Mouse (Mus musculus): ENCODE results near the gene Mrpl2.

Gene Mrpl2

GRCm38 (mm10) chr17:46628471-46628790, 17.6 kb upstream of the Mrpl2 start:
- DNase-seq: no peak

GRCm38 (mm10) chr17:46628791-46629684, 17.0 kb upstream of the Mrpl2 start, which contains the start of gene Ptk7:
Gene Ptk7, minus strand, starts transcription at chr17:46629504.
- DNase-seq: no peak

DNA sequence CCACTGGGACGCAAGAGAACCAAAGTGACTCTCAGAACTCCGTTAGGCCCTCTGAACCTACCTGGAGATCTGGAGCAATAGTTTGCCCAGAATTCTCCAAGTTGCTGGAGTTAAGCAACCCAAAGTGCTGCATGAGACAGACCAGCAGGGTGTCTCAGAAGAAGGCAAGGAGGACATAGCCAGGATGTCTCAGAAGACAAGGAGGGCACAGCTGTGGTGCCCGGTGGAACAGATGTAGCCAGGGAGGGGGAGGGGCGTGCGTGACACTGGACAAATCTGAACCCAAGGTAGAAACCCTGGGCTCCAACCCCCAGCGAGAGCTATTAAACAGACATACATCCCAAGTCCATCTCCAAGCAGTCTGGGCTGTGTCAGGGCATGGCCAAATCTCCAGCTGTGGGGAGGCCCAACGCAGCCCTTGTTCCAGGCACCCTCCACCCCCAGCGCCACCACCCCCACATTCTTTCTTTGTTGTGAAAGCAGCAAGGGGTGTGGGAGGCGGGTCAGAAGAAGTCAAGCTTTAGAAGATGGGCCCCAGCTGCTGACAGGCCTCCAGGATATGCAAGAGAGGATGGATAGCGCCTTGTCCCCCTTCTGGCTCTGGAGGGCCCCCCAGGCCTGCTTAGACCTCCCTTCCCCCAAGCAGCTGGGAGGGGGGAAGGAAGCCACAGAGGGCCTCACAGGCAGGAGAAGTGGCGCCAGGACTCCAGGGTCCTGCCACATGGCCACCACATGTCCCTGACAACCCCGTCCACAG, 16.2 kb upstream of the Mrpl2 start:
- no peak for DNase-seq

DNA sequence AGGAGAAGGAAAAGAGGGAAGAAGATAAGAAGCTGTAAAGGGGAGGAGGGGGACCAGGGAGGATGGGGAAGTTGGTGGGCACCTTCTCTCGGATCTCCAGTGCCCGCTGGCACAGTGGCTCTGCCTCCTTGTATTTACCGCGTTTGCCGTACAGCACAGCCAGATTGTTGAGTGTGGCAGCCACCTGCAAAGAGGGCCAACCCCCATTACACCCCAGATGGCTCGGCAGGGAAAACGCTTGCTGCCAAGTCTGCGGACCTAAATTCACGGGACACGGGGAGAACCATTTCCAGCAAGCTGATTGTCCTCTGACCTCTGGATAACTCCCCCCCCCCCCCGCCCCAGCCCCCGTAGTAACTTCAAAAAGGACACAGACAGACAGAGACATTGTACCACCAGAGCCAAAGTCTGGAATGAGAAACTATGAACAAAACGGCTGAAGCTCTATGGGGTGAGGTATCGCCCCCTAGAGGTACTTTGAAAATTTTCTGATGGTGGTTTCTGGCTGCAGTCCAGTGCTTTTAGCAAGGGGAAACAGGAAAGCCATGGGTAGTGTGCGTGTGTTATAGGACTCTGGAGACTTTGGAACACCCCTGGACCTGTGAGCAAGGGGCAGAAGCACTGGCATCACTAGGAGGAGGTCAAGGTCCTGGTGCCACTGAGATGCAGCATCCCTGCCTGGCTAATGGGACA, 9.1 kb upstream of the Mrpl2 start:
- DNase-seq: peak; percentile 58 to 67

- DNase-seq: no peak
Measured at GRCm38 (mm10) chr17:46639929-46640328, 6.1 kb upstream of the Mrpl2 start.

DNA sequence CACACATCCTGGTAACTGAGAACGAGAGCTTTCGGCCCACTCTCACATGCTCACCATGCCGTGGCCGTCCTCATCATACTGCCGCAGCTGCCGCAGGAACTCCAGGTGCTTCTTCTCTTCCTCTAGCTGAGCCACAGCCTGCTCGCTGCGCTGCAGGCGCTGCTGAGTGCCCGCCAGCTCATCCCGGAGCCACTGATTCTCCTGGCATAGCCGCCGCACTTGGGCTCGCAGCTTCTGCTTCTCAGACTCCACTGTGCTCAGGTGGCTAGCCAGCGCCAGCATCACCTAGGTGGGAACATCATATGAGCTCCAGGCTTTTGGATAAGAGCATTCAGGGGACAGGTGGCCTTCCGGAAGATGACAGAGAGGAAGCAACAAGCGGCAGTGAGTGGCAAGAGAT, 4.0 kb upstream of the Mrpl2 start:
- no peak for DNase-seq

DNA sequence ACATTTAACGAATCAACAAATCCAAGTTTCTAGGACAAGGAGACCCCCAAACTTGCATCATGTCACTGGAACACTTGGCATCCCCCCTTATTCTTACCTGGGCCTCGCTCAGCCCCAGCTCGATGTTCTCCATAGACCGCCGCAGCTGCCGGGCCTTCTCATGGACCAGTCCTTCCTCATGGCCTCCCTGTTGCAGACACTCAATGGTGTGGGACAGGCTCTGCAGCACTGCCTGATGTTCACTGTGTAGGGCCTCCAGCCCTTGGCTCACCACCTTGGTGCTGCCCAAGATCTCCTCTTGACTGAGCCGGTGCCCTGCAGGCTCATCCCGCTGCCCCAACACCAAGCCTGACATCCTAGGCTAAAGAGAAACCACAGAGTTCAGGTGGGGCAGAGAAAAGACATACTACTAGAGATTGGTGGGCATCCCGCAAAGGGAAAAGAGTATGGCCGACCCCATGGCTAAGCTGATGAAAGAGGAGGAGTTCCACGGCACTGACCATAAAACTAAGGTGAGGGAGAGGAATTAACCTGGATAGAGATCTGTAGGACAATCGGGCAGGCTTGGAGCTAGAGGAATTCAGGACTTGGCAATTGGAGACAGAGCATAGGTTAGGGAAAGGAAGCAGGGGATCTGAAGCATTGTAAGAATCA, 1.8 kb upstream of the Mrpl2 start:
- no peak for DNase-seq

- DNase-seq: no peak
Measured at GRCm38 (mm10) chr17:46644916-46645475, 1.0 kb upstream of the Mrpl2 start.

- no peak for DNase-seq
Measured at GRCm38 (mm10) chr17:46646322-46646662, 263 bp downstream of the Mrpl2 start.

- DNase-seq: no peak
Measured at GRCm38 (mm10) chr17:46647279-46647678, 1.2 kb downstream of the Mrpl2 start.

DNA sequence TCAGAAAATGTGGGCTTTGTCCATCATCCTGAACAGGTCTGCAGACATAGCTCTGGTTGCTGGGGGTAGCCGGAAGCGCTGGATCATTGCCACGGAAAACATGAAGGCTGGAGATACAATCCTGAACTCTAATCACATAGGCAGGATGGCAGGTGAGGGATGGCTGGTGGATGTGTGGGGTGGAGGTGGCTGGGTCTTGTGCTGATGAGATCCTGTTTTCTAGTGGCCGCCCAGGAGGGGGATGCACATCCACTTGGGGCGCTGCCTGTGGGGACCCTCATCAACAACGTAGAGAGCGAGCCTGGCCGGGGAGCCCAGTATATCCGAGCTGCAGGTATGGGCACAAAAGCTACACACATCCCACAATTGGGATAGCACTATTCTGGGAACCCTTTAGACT, 2.4 kb downstream of the Mrpl2 start:
- DNase-seq: no peak

DNA sequence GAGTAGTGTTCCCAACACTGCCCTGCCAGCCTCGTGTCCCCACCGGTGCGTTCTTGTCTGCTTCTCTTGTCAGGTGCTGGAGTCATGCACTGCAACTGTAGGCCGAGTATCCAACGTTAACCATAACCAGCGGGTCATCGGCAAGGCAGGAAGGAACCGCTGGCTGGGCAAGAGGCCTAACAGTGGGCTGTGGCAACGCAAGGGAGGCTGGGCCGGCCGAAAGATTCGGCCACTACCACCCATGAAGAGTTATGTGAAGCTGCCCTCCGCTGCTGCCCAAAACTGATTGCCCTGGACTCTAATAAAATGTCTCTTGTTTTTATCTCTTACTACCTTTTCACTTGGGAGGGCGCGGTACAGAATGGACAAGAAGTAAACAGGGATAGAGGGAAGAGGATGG, 3.8 kb downstream of the Mrpl2 start:
- DNase-seq: no peak

DNA sequence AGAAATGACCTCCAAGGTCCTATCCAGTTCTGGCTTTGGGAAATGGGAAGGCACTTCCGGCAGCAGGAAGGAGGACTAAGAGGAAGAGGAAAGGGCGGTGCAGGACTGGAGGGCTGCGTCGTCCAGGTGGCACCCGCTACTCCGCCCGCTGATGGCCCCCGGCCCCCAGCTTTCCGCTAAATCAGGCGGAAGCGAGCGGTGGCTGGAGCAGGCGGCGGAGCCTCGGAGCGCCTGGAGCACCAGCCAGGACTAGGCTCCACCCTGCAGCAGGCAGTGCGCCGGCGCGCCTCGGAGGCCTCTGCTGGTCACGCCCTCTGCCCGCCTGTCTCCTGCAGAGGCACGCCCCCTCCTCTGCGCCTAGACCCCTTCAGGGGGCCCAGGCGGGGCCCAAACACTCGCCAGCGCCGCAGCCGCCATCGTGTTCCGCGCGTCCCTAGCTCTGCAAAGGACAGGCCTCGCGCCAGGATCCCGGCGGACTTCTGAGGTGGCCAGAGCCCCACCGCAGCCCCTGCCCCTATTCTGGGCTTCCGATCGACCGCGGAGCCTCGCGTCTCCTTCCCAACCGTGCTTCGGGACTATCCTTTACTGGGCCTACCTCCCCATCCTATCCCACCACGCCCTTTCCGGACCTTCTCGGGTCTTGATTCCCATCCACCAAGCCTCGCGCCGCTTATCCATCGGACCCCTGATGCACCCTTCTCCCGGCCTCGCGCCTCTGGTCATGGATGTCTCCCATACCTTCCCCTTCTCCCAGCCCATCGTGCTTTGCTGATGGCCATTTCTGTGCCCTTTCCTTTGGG, 4.4 kb downstream of the Mrpl2 start, which contains the start of gene Cul7:
TSS of gene Cul7 (plus strand) at position 106 of the 800 bp plus-strand sequence.
- DNase-seq: peak; percentile 75

- DNase-seq: no peak
Measured at GRCm38 (mm10) chr17:46651292-46651691, 5.3 kb downstream of the Mrpl2 start.

GRCm38 (mm10) chr17:46651755-46652547, 5.9 kb downstream of the Mrpl2 start:
- no peak for DNase-seq

DNA sequence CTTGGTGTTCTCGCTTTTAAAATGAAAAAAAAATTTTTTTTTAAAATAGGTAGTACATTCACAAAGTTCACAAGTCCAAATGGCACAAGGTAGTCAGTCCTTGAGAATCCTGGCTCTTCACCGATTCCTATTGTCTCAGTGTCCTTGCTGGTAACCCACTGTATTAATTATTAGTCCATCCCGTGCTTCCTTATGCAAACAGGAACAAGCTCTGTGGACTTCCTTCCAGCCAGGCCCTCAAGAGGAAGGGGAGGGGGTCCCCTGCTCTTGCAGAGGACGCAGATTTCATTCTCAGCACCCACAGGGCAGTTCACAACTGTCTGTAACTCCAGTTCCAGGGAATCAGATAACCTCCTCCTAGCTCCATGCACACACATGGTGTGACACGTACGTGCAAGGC, 10.0 kb downstream of the Mrpl2 start:
- no peak for DNase-seq

- no peak for DNase-seq
Measured at GRCm38 (mm10) chr17:46661351-46661750, 15.3 kb downstream of the Mrpl2 start.

- no peak for DNase-seq
Measured at GRCm38 (mm10) chr17:46661981-46662380, 16.0 kb downstream of the Mrpl2 start.

DNA sequence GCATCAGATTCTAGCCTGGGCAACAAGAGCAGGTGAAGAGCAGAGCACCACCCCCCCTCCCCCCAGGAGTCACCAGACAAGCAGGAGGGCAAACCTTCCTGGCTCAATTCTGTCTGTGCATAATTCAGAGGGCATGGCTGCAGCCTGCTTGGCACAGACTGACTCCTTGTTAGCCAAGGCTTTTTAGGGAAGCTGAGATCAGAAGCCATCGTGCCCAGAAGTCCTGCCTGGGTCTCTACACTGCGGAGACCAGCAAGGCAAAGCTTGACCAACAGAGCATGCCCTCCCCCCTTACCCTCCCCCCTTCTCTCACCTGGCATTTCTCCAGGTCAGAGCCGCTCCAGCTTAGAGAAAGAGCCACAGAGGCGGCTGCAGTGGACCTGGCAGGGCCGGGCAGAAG, 16.7 kb downstream of the Mrpl2 start:
- DNase-seq: no peak

DNA sequence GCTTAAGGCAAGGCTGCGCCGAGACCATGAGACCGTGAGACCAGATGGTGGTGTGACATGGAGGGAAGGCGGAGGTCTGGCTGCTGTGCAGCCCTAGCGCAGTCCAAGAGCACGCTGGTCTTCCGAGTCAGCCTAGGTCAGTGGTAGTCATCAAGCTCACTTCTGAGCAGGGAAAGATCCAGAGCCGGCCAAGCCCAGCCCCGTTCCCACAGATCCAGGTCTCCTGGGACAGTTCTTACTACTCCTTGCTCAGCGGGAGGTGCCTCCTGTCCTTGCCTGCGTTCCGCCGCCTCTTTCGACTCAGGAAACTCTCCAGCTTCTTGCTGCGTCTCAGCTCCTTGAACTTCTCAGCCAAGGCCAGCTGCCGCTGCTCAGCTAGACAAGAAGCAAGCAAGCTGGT, 21.7 kb downstream of the Mrpl2 start:
- DNase-seq: no peak

GRCm38 (mm10) chr17:46669911-46670310, 23.9 kb downstream of the Mrpl2 start:
- DNase-seq: no peak
